Mouse (Mus musculus): ENCODE data around the gene Arvcf.

DNA sequence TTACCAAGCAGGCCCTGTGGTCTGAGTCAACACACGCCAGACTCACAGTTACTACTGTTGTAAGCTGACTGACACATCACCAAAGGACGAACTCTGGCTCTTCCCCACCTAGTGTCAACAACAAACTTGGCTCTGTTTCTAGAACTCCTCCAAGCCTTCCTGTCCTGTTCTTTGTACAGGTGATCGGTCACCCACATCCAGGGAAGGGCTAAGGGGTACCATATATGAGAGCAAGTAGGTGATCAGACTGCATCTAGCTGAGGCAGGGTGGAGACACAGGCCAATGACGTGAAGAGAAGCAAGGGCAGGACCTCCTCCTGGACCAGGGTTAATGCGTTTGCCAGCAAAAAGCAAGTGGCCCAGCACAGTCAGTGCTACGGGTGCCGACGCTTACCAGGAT lies 6.4 kb upstream of the Arvcf start:
- TF ChIP-seq EP300 (IDR thresholded peaks at IDR 0.05; ENCODE audit: low read depth) (no peak), CTCF (IDR thresholded peaks at IDR 0.05; ENCODE audit: low read depth) (no peak)
